Mouse (Mus musculus): ENCODE data around the gene Cxcr4. TPM values are rescaled to one million over a fixed set of nuclear protein-coding genes. Genes with fewer than 3 reads are reported as not detected.
"Not testable (repeated sequence)": the region's sequence is repeated elsewhere in the genome, so short reads cannot be mapped to it uniquely, and the experiment has no call there.

Cxcr4 gene
- polyA plus RNA-seq, 1 experiment: 315 TPM

- H3K27ac ChIP-seq (ENCODE audit: insufficient read depth, low read length): no peak overlapping the region
- peaks cover 9% of the 10 kb centered on the region; the same call in 1 of the 2 replicates for H3K4me1 ChIP-seq (ENCODE audit: control insufficient read depth, insufficient read depth, insufficient read length)
- H3K4me3 ChIP-seq (ENCODE audit: extremely low read depth, insufficient read depth, insufficient read length): no peak overlapping the region
- TF ChIP-seq CTCF (IDR thresholded peaks at IDR 0.05; ENCODE audit: extremely low read depth, insufficient read depth, insufficient read length, insufficient replicate concordance): no peak
- TF ChIP-seq POLR2A (IDR thresholded peaks at IDR 0.05; ENCODE audit: low read depth, low read length): no peak
- peaks cover 19% of the 10 kb centered on the region for H3K36me3 ChIP-seq (ENCODE audit: control insufficient read depth, insufficient read depth, low read length)
- DNase-seq (ENCODE audit: low read depth in 1 of 2, low spot score in 2 of 2): no peak
- H3K27me3 ChIP-seq (ENCODE audit: control insufficient read depth, insufficient read depth, low read length): no peaks in the 10 kb centered on the region
- WGBS: 84% methylated on average over 8 of the region's 8 CpGs
Measured at GRCm38 (mm10) chr1:128586928-128587780, 4.9 kb downstream of the Cxcr4 start.

- TF ChIP-seq CTCF (IDR thresholded peaks at IDR 0.05; ENCODE audit: extremely low read depth, insufficient read depth, insufficient read length, insufficient replicate concordance): no peak
- no peak for TF ChIP-seq POLR2A (IDR thresholded peaks at IDR 0.05; ENCODE audit: low read depth, low read length)
- Histone ChIP-seq H3K27me3 (ENCODE audit: control insufficient read depth, insufficient read depth, low read length) (no peaks in the 10 kb centered on the region), H3K36me3 (ENCODE audit: control insufficient read depth, insufficient read depth, low read length) (peaks cover 19% of the 10 kb centered on the region), H3K4me3 (ENCODE audit: extremely low read depth, insufficient read depth, insufficient read length) (no peak overlapping the region), H3K27ac (ENCODE audit: insufficient read depth, low read length) (no peak overlapping the region), H3K4me1 (ENCODE audit: control insufficient read depth, insufficient read depth, insufficient read length) (peaks cover 9% of the 10 kb centered on the region; the same call in 1 of the 2 replicates)
- 92% methylated on average over 8 of the region's 8 CpGs for WGBS
- no peak for DNase-seq (ENCODE audit: low read depth in 1 of 2, low spot score in 2 of 2)
Measured at GRCm38 (mm10) chr1:128586162-128586927, 5.7 kb downstream of the Cxcr4 start.

GRCm38 (mm10) chr1:128585396-128586161 is 6.5 kb downstream of the Cxcr4 start:
- Histone ChIP-seq H3K4me3 (ENCODE audit: extremely low read depth, insufficient read depth, insufficient read length) (no peak overlapping the region), H3K4me1 (ENCODE audit: control insufficient read depth, insufficient read depth, insufficient read length) (peaks cover 9% of the 10 kb centered on the region; the same call in 1 of the 2 replicates), H3K36me3 (ENCODE audit: control insufficient read depth, insufficient read depth, low read length) (peaks cover 19% of the 10 kb centered on the region), H3K27ac (ENCODE audit: insufficient read depth, low read length) (no peak overlapping the region), H3K27me3 (ENCODE audit: control insufficient read depth, insufficient read depth, low read length) (no peaks in the 10 kb centered on the region)
- 69% methylated on average over 3 of the region's 3 CpGs for WGBS
- DNase-seq (ENCODE audit: low read depth in 1 of 2, low spot score in 2 of 2): no peak
- TF ChIP-seq POLR2A (IDR thresholded peaks at IDR 0.05; ENCODE audit: low read depth, low read length): no peak
- TF ChIP-seq CTCF (IDR thresholded peaks at IDR 0.05; ENCODE audit: extremely low read depth, insufficient read depth, insufficient read length, insufficient replicate concordance): no peak

- 90% methylated on average over 1 of the region's 1 CpGs for WGBS
Measured at GRCm38 (mm10) chr1:128584716-128585115, 7.4 kb downstream of the Cxcr4 start.

GRCm38 (mm10) chr1:128583279-128583872 is 8.7 kb downstream of the Cxcr4 start:
- WGBS: 45% methylated on average over 6 of the region's 6 CpGs
- Histone ChIP-seq H3K4me3 (ENCODE audit: extremely low read depth, insufficient read depth, insufficient read length) (no peak overlapping the region), H3K27me3 (ENCODE audit: control insufficient read depth, insufficient read depth, low read length) (no peaks in the 10 kb centered on the region), H3K4me1 (ENCODE audit: control insufficient read depth, insufficient read depth, insufficient read length) (no peaks in the 10 kb centered on the region; the same call in 1 of the 2 replicates), H3K36me3 (ENCODE audit: control insufficient read depth, insufficient read depth, low read length) (peaks cover 8% of the 10 kb centered on the region), H3K27ac (ENCODE audit: insufficient read depth, low read length) (no peak overlapping the region)
- DNase-seq (ENCODE audit: low read depth in 1 of 2, low spot score in 2 of 2): peak in 1 of 2 experiments; percentile 44
- TF ChIP-seq POLR2A (IDR thresholded peaks at IDR 0.05; ENCODE audit: low read depth, low read length): no peak

More at GRCm38 (mm10) chr1:128584716-128585115, 7.4 kb downstream of the Cxcr4 start:
- H3K36me3 ChIP-seq (ENCODE audit: control insufficient read depth, insufficient read depth, low read length): peaks cover 19% of the 10 kb centered on the region
- H3K4me1 ChIP-seq (ENCODE audit: control insufficient read depth, insufficient read depth, insufficient read length); DNase-seq (ENCODE audit: low read depth in 1 of 2, low spot score in 2 of 2); H3K27me3 ChIP-seq (ENCODE audit: control insufficient read depth, insufficient read depth, low read length); H3K4me3 ChIP-seq (ENCODE audit: extremely low read depth, insufficient read depth, insufficient read length); H3K27ac ChIP-seq (ENCODE audit: insufficient read depth, low read length): not testable (repeated sequence)

GRCm38 (mm10) chr1:128580321-128580720 is 11.8 kb downstream of the Cxcr4 start:
- 78% methylated on average over 3 of the region's 3 CpGs for WGBS
- DNase-seq (ENCODE audit: low read depth in 1 of 2, low spot score in 2 of 2): no peak
- Histone ChIP-seq H3K36me3 (ENCODE audit: control insufficient read depth, insufficient read depth, low read length) (no peaks in the 10 kb centered on the region), H3K4me3 (ENCODE audit: extremely low read depth, insufficient read depth, insufficient read length) (no peak overlapping the region), H3K27me3 (ENCODE audit: control insufficient read depth, insufficient read depth, low read length) (no peaks in the 10 kb centered on the region), H3K4me1 (ENCODE audit: control insufficient read depth, insufficient read depth, insufficient read length) (no peaks in the 10 kb centered on the region), H3K27ac (ENCODE audit: insufficient read depth, low read length) (no peak overlapping the region)
- TF ChIP-seq CTCF (IDR thresholded peaks at IDR 0.05; ENCODE audit: extremely low read depth, insufficient read depth, insufficient read length, insufficient replicate concordance) (no peak), POLR2A (IDR thresholded peaks at IDR 0.05; ENCODE audit: low read depth, low read length) (no peak)
